Mouse (Mus musculus) limb, embryonic 14.5 days (tissue): Measurements from ENCODE around the gene Fry. TPM values are rescaled to one million over a fixed set of nuclear protein-coding genes. Genes with fewer than 3 reads are reported as not detected.
A peak's percentile ranks its signal among the peaks of the same experiment; 100 is the strongest.

ENCODE experiments used
- ATAC-seq: fragments of 200-750 bp; cut with Nextera tagmentation; 2 replicates; pipeline ENCODE4 v1.8.0; 2017; ENCODE audit warnings: low read depth, moderate number of reproducible peaks, moderate TSS enrichment; ENCODE audit not compliant: low FRiP score
- DNase-seq: peaks from one replicate; pipeline ENCODE4 v3.0.0-alpha.2; 2015; ENCODE audit warnings: low spot score
- H3K27ac ChIP-seq: fragments of 300-500 bp; sonication (generic); replicated peaks from 2 replicates; pipeline ENCODE4 v1.5.1; 2014; ENCODE audit warnings: low read depth, mild to moderate bottlenecking, low read length, moderate library complexity, mixed read lengths
- H3K27me3 ChIP-seq: fragments of 300-500 bp; sonication (generic); 2 replicates; pipeline ENCODE4 v1.6.1; 2014; ENCODE audit warnings: low read length, mixed read lengths; ENCODE audit not compliant: control insufficient read depth, insufficient read depth
- H3K36me3 ChIP-seq: fragments of 300-500 bp; sonication (generic); 2 replicates; pipeline ENCODE4 v1.6.1; 2014; ENCODE audit warnings: mild to moderate bottlenecking, low read length, moderate library complexity, mixed read lengths; ENCODE audit not compliant: control insufficient read depth, insufficient read depth
- H3K4me1 ChIP-seq: fragments of 300-500 bp; sonication (generic); 2 replicates; pipeline ENCODE4 v1.6.1; 2014; ENCODE audit warnings: antibody characterized with exemption, low read length, mixed read lengths; ENCODE audit not compliant: control insufficient read depth, insufficient read depth
- H3K4me2 ChIP-seq: fragments of 300-500 bp; sonication (generic); replicated peaks from 2 replicates; pipeline ENCODE4 v1.6.1; 2014; ENCODE audit warnings: low read depth, mild to moderate bottlenecking, low read length, moderate library complexity; ENCODE audit not compliant: severe bottlenecking
- H3K4me3 ChIP-seq: fragments of 300-500 bp; sonication (generic); replicated peaks from 2 replicates; pipeline ENCODE4 v1.5.1; 2014; ENCODE audit warnings: low read length
- H3K9ac ChIP-seq: fragments of 300-500 bp; sonication (generic); 2 replicates; pipeline ENCODE4 v1.6.1; 2014; ENCODE audit warnings: mild to moderate bottlenecking, low read depth, low read length, moderate library complexity; ENCODE audit not compliant: severe bottlenecking
- H3K9me3 ChIP-seq: fragments of 300-500 bp; sonication (generic); 2 replicates; pipeline ENCODE4 v1.6.1; 2016; ENCODE audit warnings: low read length; ENCODE audit not compliant: control insufficient read depth
- POLR2A ChIP-seq: fragments of 200-500 bp; IDR thresholded peaks from 2 replicates; pipeline ENCODE4 v1.8.0; 2012; ENCODE audit warnings: inconsistent platforms, mild to moderate bottlenecking, moderate library complexity, borderline replicate concordance; ENCODE audit not compliant: insufficient read depth, insufficient read length; ENCODE audit errors: extremely low read depth
- WGBS: fragments of 180-500 bp; shearing (Covaris S2); extraction: QIAGEN DNeasy Blood & Tissue Kit; methylation state at CpG from one replicate; pipeline ENCODE4 v1.1.7; 2014; 5-methylcytosine and 5-hydroxymethylcytosine counted together
- polyA plus RNA-seq, 2 experiments: library from polyadenylated mRNA; depleted of rRNA in 1 of 2; stranded (reverse) in 1 of 2; unstranded in 1 of 2; fragments of >200 nt; fragmentation: Nextera tagmentation in 1 of 2; extraction: Ambion mirVana in 1 of 2; gene quantifications; 2 replicates each; pipeline versions ENCODE4 v1.2.1 to v1.2.3; 2012 to 2014

Gene Fry
- polyA plus RNA-seq, 2 experiments: 10.0 to 13.5 TPM

- no peaks in the 10 kb centered on the region for H3K27me3 ChIP-seq
- peak overlapping the region; percentile 25; the same call in 1 of the 2 replicates for H3K4me2 ChIP-seq
- no peaks in the 10 kb centered on the region for H3K4me1 ChIP-seq
- H3K9ac ChIP-seq: no peak overlapping the region
- DNase-seq (no peak), ATAC-seq (no peak)
- H3K9me3 ChIP-seq: no peaks in the 10 kb centered on the region
- TF ChIP-seq POLR2A: no peak
- H3K27ac ChIP-seq: no peak overlapping the region
- 37% methylated on average over 13 of the region's 13 CpGs for WGBS
- no peak overlapping the region for H3K4me3 ChIP-seq
- H3K36me3 ChIP-seq: no peaks in the 10 kb centered on the region; the same call in 1 of the 2 replicates
These were observed 284.5 kb downstream of the Fry start for GRCm38 (mm10) chr5:150402832-150403447.

GRCm38 (mm10) chr5:150404867-150405266 lies 286.4 kb downstream of the Fry start:
- no peak for ATAC-seq
- Histone ChIP-seq H3K4me1 (peaks cover 9% of the 10 kb centered on the region; the same call in 1 of the 2 replicates), H3K4me2 (no peak overlapping the region), H3K9me3 (no peaks in the 10 kb centered on the region), H3K36me3 (no peaks in the 10 kb centered on the region; the same call in 1 of the 2 replicates), H3K9ac (no peak overlapping the region), H3K27ac (no peak overlapping the region), H3K4me3 (no peak overlapping the region), H3K27me3 (no peaks in the 10 kb centered on the region)
- 72% methylated on average over 8 of the region's 8 CpGs for WGBS
- no peak for DNase-seq
- TF ChIP-seq POLR2A: no peak

DNA sequence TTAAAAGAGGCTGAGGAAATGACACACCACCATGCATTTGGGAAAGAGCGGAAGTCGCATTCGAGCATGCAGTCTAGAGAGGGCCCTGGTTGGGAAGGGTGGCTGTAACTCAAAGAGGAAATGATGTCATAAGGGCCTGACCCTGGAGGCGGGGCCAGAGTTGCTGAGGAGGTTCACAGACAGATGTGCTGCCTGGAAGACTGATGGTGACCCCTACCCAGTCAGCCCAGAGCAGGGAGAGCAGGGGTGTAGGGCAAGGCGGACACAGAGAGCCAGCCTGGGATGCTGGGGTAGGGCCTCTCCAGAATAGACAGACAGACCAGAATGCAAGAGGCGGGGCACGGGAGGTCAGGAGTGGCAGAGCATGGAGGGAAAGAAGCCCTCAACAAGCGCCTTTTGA lies 290.5 kb downstream of the Fry start:
- no peak for TF ChIP-seq POLR2A
- ATAC-seq (no peak), DNase-seq (no peak)
- no peaks in the 10 kb centered on the region for H3K9me3 ChIP-seq
- H3K4me1 ChIP-seq: peaks cover 9% of the 10 kb centered on the region; the same call in 1 of the 2 replicates
- no peak overlapping the region for H3K4me2 ChIP-seq
- H3K9ac ChIP-seq: no peak overlapping the region
- H3K36me3 ChIP-seq: no peaks in the 10 kb centered on the region
- no peaks in the 10 kb centered on the region for H3K27me3 ChIP-seq
- no peak overlapping the region for H3K27ac ChIP-seq
- WGBS: 69% methylated on average over 8 of the region's 8 CpGs
- no peak overlapping the region for H3K4me3 ChIP-seq

DNA sequence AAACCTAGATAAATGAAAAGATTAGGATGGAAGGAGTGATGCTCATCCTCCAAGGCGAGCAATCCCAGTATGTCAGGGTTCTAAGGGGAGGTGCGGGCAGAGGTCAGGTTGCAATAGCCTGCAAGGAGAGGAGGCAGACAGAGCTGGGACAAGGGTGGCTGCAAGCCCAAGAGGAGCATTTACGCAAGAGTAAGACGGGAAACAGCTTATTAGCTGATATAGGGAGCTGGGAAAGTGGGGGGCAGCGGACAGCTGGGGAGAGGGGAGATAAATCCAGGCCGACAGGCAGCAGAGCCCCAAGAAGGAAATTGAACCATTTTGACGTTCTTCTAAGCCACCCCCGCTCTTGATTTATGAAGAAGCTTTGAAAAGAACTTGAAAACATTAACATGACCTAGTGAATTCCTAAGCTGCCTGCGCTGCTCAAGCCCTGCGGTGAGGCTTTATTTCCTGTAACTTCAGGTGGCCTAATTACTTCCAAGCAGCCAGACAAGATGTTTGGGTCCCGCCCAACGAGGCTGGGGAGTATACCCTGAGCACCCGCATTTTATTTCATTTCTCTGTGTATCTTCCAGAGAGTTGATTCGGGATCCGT lies 291.1 kb downstream of the Fry start:
- H3K36me3 ChIP-seq: no peaks in the 10 kb centered on the region; the same call in 1 of the 2 replicates
- WGBS: 18% methylated on average over 15 of the region's 15 CpGs
- peak; percentile 20 for DNase-seq
- no peak for ATAC-seq
- TF ChIP-seq POLR2A: no peak
- H3K9me3 ChIP-seq: no peaks in the 10 kb centered on the region
- H3K4me1 ChIP-seq: peaks cover 9% of the 10 kb centered on the region; the same call in 1 of the 2 replicates
- H3K9ac ChIP-seq: no peak overlapping the region
- 0 out of 2 replicates have a peak overlapping the region, but pooled peaks have one; percentile 13 for H3K4me2 ChIP-seq
- 0 out of 2 replicates have a peak overlapping the region, but pooled peaks have one; percentile 2 for H3K27ac ChIP-seq
- H3K27me3 ChIP-seq: no peaks in the 10 kb centered on the region
- no peak overlapping the region for H3K4me3 ChIP-seq

- DNase-seq: no peak
- H3K36me3 ChIP-seq: peaks cover 3% of the 10 kb centered on the region
- WGBS: 73% methylated on average over 12 of the region's 12 CpGs
- H3K4me1 ChIP-seq: peaks cover 9% of the 10 kb centered on the region; the same call in 1 of the 2 replicates
- ATAC-seq: no peak
- H3K9me3 ChIP-seq: 0 out of 2 replicates have a peak, but pooled peaks cover 5% of the 10 kb centered on the region
- TF ChIP-seq POLR2A: no peak
- H3K27me3 ChIP-seq: no peaks in the 10 kb centered on the region
- H3K9ac ChIP-seq: no peak overlapping the region
- no peak overlapping the region for H3K4me2 ChIP-seq
- no peak overlapping the region for H3K4me3 ChIP-seq
- H3K27ac ChIP-seq: no peak overlapping the region
These were observed 294.5 kb downstream of the Fry start for GRCm38 (mm10) chr5:150412750-150413450.
